Comparison of ENCODE assay signal across 28 mouse cellular contexts in the genomic region with DNA sequence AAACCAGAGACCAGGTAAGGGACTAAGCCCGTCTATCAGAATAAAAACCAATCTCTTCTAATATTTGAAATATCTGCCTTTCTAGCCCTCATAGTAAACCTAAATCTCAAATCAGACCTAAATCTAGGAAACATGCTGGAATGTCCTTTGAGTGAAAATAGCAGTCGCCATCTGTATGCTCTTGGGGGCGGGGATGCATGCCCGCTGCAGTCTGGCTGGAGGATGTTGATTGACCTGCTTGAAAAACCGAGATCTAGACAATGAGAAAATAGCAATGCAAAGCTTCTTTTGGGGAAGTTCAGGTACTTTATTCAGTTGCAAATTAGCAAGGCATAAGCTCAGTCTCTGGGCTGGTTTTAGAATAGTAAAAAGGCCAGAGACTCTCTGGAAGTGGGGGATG. TPM values are rescaled to one million over a fixed set of nuclear protein-coding genes. Genes with fewer than 3 reads are reported as not detected.
"Had no signal": no experiment of that assay in that cellular context is flagged by ENCODE, and none has a peak within 500 bp of the region (broad histone marks: within the 10 kb centered on the region; RNA-seq: fewer than 3 reads in every experiment).

No protein-coding gene starts in this region.

RNA-seq across cellular contexts. Expression of a gene that starts 13.8 kb away (rescaled TPM):
- polyA plus RNA-seq: limb, embryonic 11.5 days; limb, embryonic 12.5 days; limb, embryonic 13.5 days; limb, embryonic 14.5 days; limb, embryonic 15.5 days; liver, embryonic 11.5 days; liver, embryonic 13.5 days; liver, embryonic 14.5 days; liver, embryonic 15.5 days; liver, embryonic 16.5 days; liver, postnatal 0 days; lung, adult 2 months; lung, embryonic 14.5 days; lung, embryonic 15.5 days; lung, embryonic 16.5 days; lung, postnatal 0 days; macrophage; midbrain, embryonic 10.5 days; midbrain, embryonic 11.5 days; midbrain, embryonic 12.5 days; midbrain, embryonic 13.5 days; midbrain, embryonic 14.5 days; midbrain, embryonic 15.5 days; midbrain, embryonic 16.5 days; midbrain, postnatal 0 days; neural tube, embryonic 11.5 days; neural tube, embryonic 12.5 days; neural tube, embryonic 13.5 days had no signal
